Mouse (Mus musculus): ENCODE measurements around the gene Psmb9.

GRCm38 (mm10) chr17:34135297-34136224 lies 52.0 kb downstream of the Psmb9 start:
- TF ChIP-seq GATA1 (IDR thresholded peaks at IDR 0.05; ENCODE audit: borderline replicate concordance, low read length) = no peak
- TF ChIP-seq FLI1 (IDR thresholded peaks at IDR 0.05; ENCODE audit: low read length) = no peak
